Mouse (Mus musculus) MN1 (cell line): ENCODE data around the gene Ambp.

Experiments used
- DNase-seq: peaks from one replicate; pipeline ENCODE4 v3.0.0-alpha.2; 2016; ENCODE audit warnings: low spot score

The Ambp gene

GRCm38 (mm10) chr4:63118639-63119437, 35.8 kb downstream of the Ambp start:
- peak; percentile 35 for DNase-seq

GRCm38 (mm10) chr4:63105651-63106050, 48.9 kb downstream of the Ambp start:
- DNase-seq = no peak

GRCm38 (mm10) chr4:63102025-63102424, 52.6 kb downstream of the Ambp start:
- no peak for DNase-seq

GRCm38 (mm10) chr4:63100478-63100877, 54.1 kb downstream of the Ambp start:
- DNase-seq = no peak

- no peak for DNase-seq
Measured at GRCm38 (mm10) chr4:63097603-63098002, 57.0 kb downstream of the Ambp start.
